Mouse (Mus musculus): ENCODE results near the gene 6430628N08Rik. TPM values are rescaled to one million over a fixed set of nuclear protein-coding genes. Genes with fewer than 3 reads are reported as not detected.

The 6430628N08Rik gene
- polyA plus RNA-seq, 1 experiment from 2014 or later = 0.38 TPM

- H3K27me3 ChIP-seq = peaks cover 61% of the 10 kb centered on the region
- WGBS = 10% methylated on average over 4 of the region's 4 CpGs
- H3K27ac ChIP-seq = no peak overlapping the region
- no peak overlapping the region for H3K9ac ChIP-seq (replicated peaks)
- H3K4me1 ChIP-seq (replicated peaks) = peaks cover 15% of the 10 kb centered on the region
- H3K36me3 ChIP-seq = no peaks in the 10 kb centered on the region
- ATAC-seq (ENCODE audit: insufficient number of reproducible peaks, insufficient read depth, low FRiP score, low TSS enrichment, low read depth) = peak; percentile 17; the same call in 1 of the 2 replicates
- no peak overlapping the region for H3K4me3 ChIP-seq (replicated peaks)
- H3K9me3 ChIP-seq = no peaks in the 10 kb centered on the region
- no peak overlapping the region; the same call in 1 of the 2 replicates for H3K4me2 ChIP-seq
These were observed 21.1 kb downstream of the 6430628N08Rik start for GRCm38 (mm10) chr4:115911586-115911985.

GRCm38 (mm10) chr4:115919911-115920310, 29.4 kb downstream of the 6430628N08Rik start:
- Histone ChIP-seq H3K4me2 (no peak overlapping the region), H3K9ac (replicated peaks) (no peak overlapping the region), H3K27me3 (peaks cover 95% of the 10 kb centered on the region), H3K9me3 (no peaks in the 10 kb centered on the region; the same call in 1 of the 2 replicates), H3K27ac (no peak overlapping the region), H3K4me1 (replicated peaks) (peaks cover 5% of the 10 kb centered on the region; the same call in 1 of the 2 replicates), H3K4me3 (replicated peaks) (no peak overlapping the region), H3K36me3 (no peaks in the 10 kb centered on the region)
- 80% methylated on average over 16 of the region's 16 CpGs for WGBS
- no peak for ATAC-seq (ENCODE audit: insufficient number of reproducible peaks, insufficient read depth, low FRiP score, low TSS enrichment, low read depth)

DNA sequence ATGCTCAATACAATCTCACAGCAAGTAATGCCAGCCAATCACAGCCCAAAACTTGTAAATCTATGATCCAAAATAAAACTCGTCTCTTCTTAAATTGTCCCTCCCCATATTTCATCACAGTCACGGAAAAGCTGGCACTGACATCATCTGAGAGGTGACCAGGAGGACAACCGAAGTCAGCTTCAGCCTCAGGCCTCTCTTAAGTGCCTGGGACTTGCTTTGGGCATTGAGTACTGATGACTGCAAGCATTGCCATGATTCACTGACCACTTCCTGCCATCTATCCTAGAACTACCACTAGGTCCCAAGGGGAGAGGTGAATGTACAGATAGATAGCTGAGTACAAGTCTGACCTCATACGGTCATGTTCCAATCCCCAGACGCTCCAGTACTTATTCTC, 32.2 kb downstream of the 6430628N08Rik start:
- H3K4me1 ChIP-seq (replicated peaks) = peaks cover 5% of the 10 kb centered on the region; the same call in 1 of the 2 replicates
- 88% methylated on average over 5 of the region's 5 CpGs for WGBS
- no peak overlapping the region for H3K9ac ChIP-seq (replicated peaks)
- no peaks in the 10 kb centered on the region; the same call in 1 of the 2 replicates for H3K9me3 ChIP-seq
- H3K4me2 ChIP-seq = no peak overlapping the region
- peaks cover 92% of the 10 kb centered on the region for H3K27me3 ChIP-seq
- H3K4me3 ChIP-seq (replicated peaks) = no peak overlapping the region
- H3K36me3 ChIP-seq = no peaks in the 10 kb centered on the region
- H3K27ac ChIP-seq = no peak overlapping the region
- ATAC-seq (ENCODE audit: insufficient number of reproducible peaks, insufficient read depth, low FRiP score, low TSS enrichment, low read depth) = no peak

GRCm38 (mm10) chr4:115923262-115923880, 32.9 kb downstream of the 6430628N08Rik start:
- Histone ChIP-seq H3K27ac (no peak overlapping the region), H3K4me1 (replicated peaks) (no peaks in the 10 kb centered on the region), H3K9me3 (no peaks in the 10 kb centered on the region; the same call in 1 of the 2 replicates), H3K4me3 (replicated peaks) (no peak overlapping the region), H3K4me2 (no peak overlapping the region), H3K27me3 (peaks cover 92% of the 10 kb centered on the region), H3K9ac (replicated peaks) (no peak overlapping the region), H3K36me3 (no peaks in the 10 kb centered on the region)
- 70% methylated on average over 16 of the region's 16 CpGs for WGBS
- ATAC-seq (ENCODE audit: insufficient number of reproducible peaks, insufficient read depth, low FRiP score, low TSS enrichment, low read depth) = no peak

DNA sequence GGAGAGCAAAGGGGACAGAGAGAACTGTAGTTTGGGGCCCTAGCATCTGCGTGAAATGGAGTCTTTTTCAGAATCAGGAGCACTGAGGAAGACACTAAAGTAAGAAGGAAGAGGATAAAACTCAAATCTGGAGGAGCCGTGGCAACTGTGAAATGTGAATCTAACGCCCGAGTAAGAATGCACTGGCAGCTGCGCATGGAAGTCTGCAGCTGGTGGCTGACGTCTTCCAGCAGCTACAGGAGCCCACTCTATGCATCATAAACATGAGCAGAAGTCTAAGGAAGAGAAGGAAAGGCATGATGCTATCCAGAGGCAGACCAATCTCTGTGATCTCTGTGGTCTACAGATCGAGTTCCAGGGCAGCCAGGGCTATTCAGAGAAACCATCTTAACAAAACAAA, 37.2 kb downstream of the 6430628N08Rik start:
- no peak overlapping the region for H3K27ac ChIP-seq
- H3K4me2 ChIP-seq = no peak overlapping the region
- no peak overlapping the region for H3K9ac ChIP-seq (replicated peaks)
- H3K36me3 ChIP-seq = no peaks in the 10 kb centered on the region
- H3K4me3 ChIP-seq (replicated peaks) = no peak overlapping the region
- H3K9me3 ChIP-seq = no peaks in the 10 kb centered on the region; the same call in 1 of the 2 replicates
- ATAC-seq (ENCODE audit: insufficient number of reproducible peaks, insufficient read depth, low FRiP score, low TSS enrichment, low read depth) = no peak
- peaks cover 93% of the 10 kb centered on the region for H3K27me3 ChIP-seq
- 40% methylated on average over 7 of the region's 7 CpGs for WGBS
- no peaks in the 10 kb centered on the region for H3K4me1 ChIP-seq (replicated peaks)

DNA sequence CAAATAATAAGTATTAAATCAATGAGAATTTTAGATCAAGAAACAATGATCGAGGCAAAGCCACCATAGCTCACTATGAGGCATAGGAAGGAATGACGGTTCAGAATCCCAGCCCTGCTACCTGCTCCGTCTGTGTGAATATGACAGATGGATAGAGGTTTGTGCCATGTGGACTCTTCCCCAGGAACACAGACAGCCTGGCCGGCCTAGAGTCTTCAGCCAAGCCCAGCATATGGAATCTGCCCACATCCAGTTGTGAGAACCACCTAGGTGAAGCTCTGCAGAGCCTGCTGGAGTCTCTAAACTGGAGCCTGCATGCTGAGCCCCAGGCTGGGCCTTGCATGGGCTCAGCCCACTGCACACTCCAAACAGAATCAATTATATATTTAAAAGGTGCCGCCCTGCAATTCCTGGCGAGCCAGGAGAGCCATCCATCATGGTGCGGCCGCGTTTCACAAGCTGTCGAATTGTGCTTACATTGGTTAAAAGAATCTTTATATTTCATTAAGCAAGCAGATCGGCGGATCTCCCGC, 41.2 kb downstream of the 6430628N08Rik start:
- H3K27me3 ChIP-seq = peaks cover 97% of the 10 kb centered on the region
- no peak for ATAC-seq (ENCODE audit: insufficient number of reproducible peaks, insufficient read depth, low FRiP score, low TSS enrichment, low read depth)
- H3K9ac ChIP-seq (replicated peaks) = no peak overlapping the region
- H3K4me2 ChIP-seq = no peak overlapping the region
- H3K9me3 ChIP-seq = no peaks in the 10 kb centered on the region
- no peaks in the 10 kb centered on the region for H3K36me3 ChIP-seq
- H3K4me1 ChIP-seq (replicated peaks) = peaks cover 8% of the 10 kb centered on the region
- H3K27ac ChIP-seq = no peak overlapping the region
- H3K4me3 ChIP-seq (replicated peaks) = no peak overlapping the region
- 40% methylated on average over 13 of the region's 13 CpGs for WGBS

GRCm38 (mm10) chr4:115935835-115936581, 45.5 kb downstream of the 6430628N08Rik start:
- Histone ChIP-seq H3K36me3 (no peaks in the 10 kb centered on the region), H3K4me2 (peak overlapping the region; percentile 33), H3K9me3 (no peaks in the 10 kb centered on the region), H3K4me1 (replicated peaks) (peaks cover 27% of the 10 kb centered on the region), H3K4me3 (replicated peaks) (peak overlapping the region; percentile 11; the same call in 1 of the 2 replicates), H3K9ac (replicated peaks) (no peak overlapping the region), H3K27me3 (peaks cover 100% of the 10 kb centered on the region), H3K27ac (no peak overlapping the region)
- under 1% methylated on average over 36 of the region's 36 CpGs for WGBS
- no peak for ATAC-seq (ENCODE audit: insufficient number of reproducible peaks, insufficient read depth, low FRiP score, low TSS enrichment, low read depth)

DNA sequence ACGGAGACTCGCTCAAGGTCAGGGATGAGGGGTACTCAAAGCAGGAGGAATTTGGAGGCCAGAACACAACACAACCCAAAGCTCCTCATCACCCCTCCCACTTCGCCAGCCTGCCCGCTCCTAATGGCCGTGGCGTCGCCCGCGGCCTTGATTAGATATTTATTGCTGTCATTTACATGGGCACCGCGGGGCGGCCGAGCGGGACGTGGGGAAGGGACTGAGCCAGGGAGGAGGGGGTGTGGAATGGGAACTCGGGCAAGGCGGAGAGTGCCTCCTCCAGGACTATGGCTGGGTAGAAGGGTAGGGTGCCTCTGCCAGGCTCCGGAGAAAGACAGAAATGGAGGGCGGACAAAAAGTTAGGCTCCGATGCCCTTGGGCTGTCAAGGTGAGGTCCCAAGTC, 46.2 kb downstream of the 6430628N08Rik start:
- Histone ChIP-seq H3K4me1 (replicated peaks) (peaks cover 27% of the 10 kb centered on the region), H3K27me3 (peaks cover 100% of the 10 kb centered on the region), H3K36me3 (no peaks in the 10 kb centered on the region), H3K9me3 (no peaks in the 10 kb centered on the region), H3K4me3 (replicated peaks) (peak overlapping the region; percentile 7; the same call in 1 of the 2 replicates), H3K27ac (no peak overlapping the region), H3K4me2 (peak overlapping the region; percentile 33), H3K9ac (replicated peaks) (no peak overlapping the region)
- no peak for ATAC-seq (ENCODE audit: insufficient number of reproducible peaks, insufficient read depth, low FRiP score, low TSS enrichment, low read depth)
- under 1% methylated on average over 20 of the region's 20 CpGs for WGBS

GRCm38 (mm10) chr4:115937061-115937976, 46.9 kb downstream of the 6430628N08Rik start:
- Histone ChIP-seq H3K27me3 (peaks cover 100% of the 10 kb centered on the region), H3K9ac (replicated peaks) (no peak overlapping the region), H3K9me3 (no peaks in the 10 kb centered on the region), H3K4me2 (peak overlapping the region; percentile 33; the same call in 1 of the 2 replicates), H3K4me1 (replicated peaks) (peaks cover 27% of the 10 kb centered on the region), H3K4me3 (replicated peaks) (0 out of 2 replicates have a peak overlapping the region, but pooled peaks have one; percentile 7), H3K36me3 (no peaks in the 10 kb centered on the region), H3K27ac (no peak overlapping the region)
- 4% methylated on average over 19 of the region's 19 CpGs for WGBS
- ATAC-seq (ENCODE audit: insufficient number of reproducible peaks, insufficient read depth, low FRiP score, low TSS enrichment, low read depth) = no peak

DNA sequence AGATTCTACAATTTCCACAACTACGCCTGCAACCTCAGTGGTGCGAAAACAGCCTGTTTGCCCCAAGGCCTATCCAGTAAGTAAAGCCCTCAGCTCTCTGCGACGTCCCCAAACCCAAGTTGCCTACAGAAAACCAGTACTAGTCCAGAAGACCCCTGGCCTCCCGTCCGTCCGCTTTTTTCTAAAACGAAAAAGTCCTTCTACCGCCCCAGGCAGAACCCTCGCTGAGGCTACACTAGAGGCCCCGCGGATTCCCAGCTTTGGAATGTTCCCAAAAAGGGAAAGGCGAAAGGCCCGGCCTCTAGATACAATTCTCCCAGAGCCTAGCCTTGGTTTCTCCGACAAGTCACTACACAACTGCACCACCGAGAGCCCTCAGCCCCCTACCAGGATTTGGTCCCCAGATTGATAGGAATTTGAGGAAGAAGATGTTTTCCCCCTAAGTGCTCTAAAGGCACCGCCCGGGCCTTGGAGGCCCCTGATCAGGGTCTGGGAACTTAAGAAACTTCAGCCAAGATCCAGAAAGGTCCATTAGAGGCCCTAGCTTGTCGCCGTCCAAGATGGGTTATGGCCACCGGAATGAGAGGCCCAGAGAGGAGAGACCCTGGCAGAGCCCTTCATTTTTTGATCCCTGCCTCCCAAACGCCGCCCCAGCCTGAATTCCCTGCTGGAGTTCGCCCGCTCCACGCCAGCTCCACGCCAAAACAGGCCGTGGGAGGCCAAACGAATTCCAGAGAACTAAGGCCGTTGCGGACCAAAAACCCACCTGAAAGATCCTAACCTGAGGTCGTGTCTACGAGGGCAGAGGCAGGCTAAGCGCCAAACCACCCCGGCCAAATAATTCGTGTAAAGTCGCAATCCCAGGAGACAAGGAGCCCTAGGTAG, 48.1 kb downstream of the 6430628N08Rik start:
- under 1% methylated on average over 37 of the region's 37 CpGs for WGBS
- peaks cover 100% of the 10 kb centered on the region for H3K27me3 ChIP-seq
- ATAC-seq (ENCODE audit: insufficient number of reproducible peaks, insufficient read depth, low FRiP score, low TSS enrichment, low read depth) = no peak
- H3K4me1 ChIP-seq (replicated peaks) = peaks cover 27% of the 10 kb centered on the region
- H3K27ac ChIP-seq = no peak overlapping the region
- no peaks in the 10 kb centered on the region for H3K9me3 ChIP-seq
- H3K9ac ChIP-seq (replicated peaks) = no peak overlapping the region
- H3K36me3 ChIP-seq = no peaks in the 10 kb centered on the region
- H3K4me2 ChIP-seq = peak overlapping the region; percentile 76
- H3K4me3 ChIP-seq (replicated peaks) = peak overlapping the region; percentile 44

All from limb, embryonic 12.5 days (tissue).